Mouse (Mus musculus) liver, embryonic 14.5 days (tissue): ENCODE results near the gene Mre11a.

Experiments
- CTCF ChIP-seq: IDR thresholded peaks from 2 replicates; pipeline ENCODE4 v1.5.1; 2016; ENCODE audit warnings: antibody characterized with exemption, low read depth, control low read depth
- EP300 ChIP-seq: IDR thresholded peaks from 2 replicates; pipeline ENCODE4 v1.6.1; 2016; ENCODE audit warnings: antibody characterized with exemption, low read depth

GRCm38 (mm10) chr9:14841878-14842761 is 57.7 kb downstream of the Mre11a start:
- no peak for TF ChIP-seq CTCF
- no peak for TF ChIP-seq EP300
